Mouse (Mus musculus) lung, adult 2 months (tissue): Measurements from ENCODE around the gene Otop2.

Experiments
- CTCF ChIP-seq: fragments of 200-500 bp; IDR thresholded peaks from 2 replicates; pipeline ENCODE4 v1.5.1; 2011; ENCODE audit warnings: mild to moderate bottlenecking, low read length, control low read depth; ENCODE audit not compliant: insufficient read depth
- POLR2A ChIP-seq: fragments of 200-500 bp; IDR thresholded peaks from 2 replicates; pipeline ENCODE4 v1.6.1; 2011; ENCODE audit warnings: low read depth, mild to moderate bottlenecking, control low read depth, low read length, borderline replicate concordance; ENCODE audit errors: extremely low read depth

GRCm38 (mm10) chr11:115335223-115335622, 28.3 kb downstream of the Otop2 start:
- TF ChIP-seq CTCF: no peak
- TF ChIP-seq POLR2A: no peak
